Mouse (Mus musculus): ENCODE measurements at regions not wholly inside any gene's neighbourhood (a gene's known extent, or its start where the extent isn't known, plus 50 kb on each side); places are given as distances from the start of the nearest gene placed in this dataset.

DNA sequence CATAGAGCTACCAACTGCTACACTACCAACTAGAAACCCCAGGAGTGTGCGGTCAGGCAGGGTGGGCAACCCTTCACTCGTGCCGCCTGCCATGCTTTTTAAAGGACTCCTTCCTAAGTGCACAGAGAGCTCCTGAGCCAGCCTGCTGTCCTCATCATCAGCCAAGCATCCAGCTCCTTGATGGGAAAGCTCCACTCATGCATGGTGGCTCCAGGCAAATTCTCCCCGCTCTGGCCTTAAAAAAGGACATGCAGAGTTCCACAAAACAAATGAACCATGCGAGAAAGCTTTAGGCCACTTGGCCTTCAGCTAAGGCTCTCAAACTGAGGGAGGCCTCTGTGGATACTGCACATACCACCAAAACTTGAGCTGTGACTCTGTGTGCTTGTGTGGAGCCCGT, 74.2 kb upstream of the Noct start:
- TF ChIP-seq CTCF (IDR thresholded peaks at IDR 0.05; ENCODE audit: control insufficient read depth, insufficient read depth, insufficient read length) (no peak), MYOD1 (IDR thresholded peaks at IDR 0.05; ENCODE audit: control insufficient read depth, insufficient read length, low read depth) (no peak)
